Mouse (Mus musculus) layer of hippocampus, adult 8-10 months (tissue): ENCODE data around the gene Cadps2. TPM values are rescaled to one million over a fixed set of nuclear protein-coding genes. Genes with fewer than 3 reads are reported as not detected.

Experiments
- DNase-seq, 2 experiments: peaks; one replicate each; pipeline ENCODE4 v3.0.0; 2022; ENCODE audit warnings: low spot score in 2 of 2
- total RNA-seq, 4 experiments: library from RNA; stranded (reverse); gene quantifications; 2 replicates each; pipeline ENCODE4 v1.2.4; 2022

The Cadps2 gene
- total RNA-seq, 4 experiments from 2014 or later, result 68.5 to 82.2 (median 77.5) TPM

DNA sequence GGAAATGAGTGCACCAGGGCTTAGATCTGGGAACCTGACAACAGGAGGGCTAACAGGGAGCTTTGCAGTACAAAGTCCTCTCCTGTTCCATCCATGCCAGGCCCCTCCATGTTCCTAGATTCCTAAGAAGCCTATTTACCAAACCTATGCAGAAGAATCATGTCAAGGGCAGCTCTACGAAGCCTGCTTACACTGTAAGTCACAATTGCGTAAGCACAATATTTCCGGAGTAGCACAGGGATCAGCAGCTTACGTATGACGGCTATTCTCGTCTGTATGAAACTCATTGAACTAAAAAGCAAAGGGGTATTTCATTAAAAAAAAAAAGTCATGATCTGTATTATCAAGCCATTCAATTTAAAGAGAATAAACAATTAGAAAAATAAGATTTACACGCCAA, 462.9 kb downstream of the Cadps2 start:
- no peak for DNase-seq

DNA sequence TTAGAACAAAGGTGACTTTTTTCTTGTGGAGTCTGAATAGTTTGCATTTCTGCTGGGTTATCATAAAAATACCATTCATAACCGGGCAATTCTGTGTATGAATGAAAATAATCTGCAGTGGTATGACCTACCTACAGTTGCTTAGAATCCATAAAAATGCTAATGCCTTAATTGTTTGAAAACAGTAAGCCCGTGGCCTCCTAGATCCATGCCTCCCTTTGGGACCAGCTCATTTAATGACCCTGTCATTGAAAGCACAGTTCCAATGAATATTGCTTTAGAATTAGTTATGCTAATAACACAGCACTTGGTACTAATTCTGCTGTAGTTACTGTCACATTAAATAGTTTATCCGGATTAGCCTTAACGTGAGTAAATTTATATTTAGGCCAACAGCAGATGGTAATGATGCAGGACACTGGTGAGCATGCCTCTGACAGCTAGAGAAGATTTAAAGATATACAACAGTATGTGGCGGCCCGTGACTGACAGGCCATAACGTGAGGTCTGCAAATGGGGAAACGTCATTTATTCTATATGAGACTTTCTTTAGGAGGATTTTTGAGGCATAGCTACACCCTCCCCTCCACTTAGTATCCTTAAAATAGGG, 477.3 kb downstream of the Cadps2 start:
- DNase-seq, result no peak

DNA sequence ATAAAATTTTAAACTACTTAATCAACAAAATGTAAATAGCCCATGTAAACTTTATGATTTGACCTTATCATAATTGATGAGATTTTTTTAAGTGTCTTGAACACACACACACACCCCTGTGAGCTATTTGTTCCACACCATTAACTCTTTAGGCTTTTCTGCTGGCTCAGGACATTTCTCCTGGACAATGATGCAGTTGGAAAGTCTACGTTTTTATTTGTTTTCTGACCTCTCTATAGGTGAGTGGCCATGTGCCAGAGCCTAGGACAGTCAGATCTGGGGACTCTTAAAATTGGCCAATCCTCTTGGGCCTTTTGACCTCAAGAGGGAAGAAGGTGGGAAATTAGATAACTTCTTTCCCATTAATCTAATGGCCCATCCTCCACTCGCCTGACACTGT, 478.6 kb downstream of the Cadps2 start:
- DNase-seq, result no peak

DNA sequence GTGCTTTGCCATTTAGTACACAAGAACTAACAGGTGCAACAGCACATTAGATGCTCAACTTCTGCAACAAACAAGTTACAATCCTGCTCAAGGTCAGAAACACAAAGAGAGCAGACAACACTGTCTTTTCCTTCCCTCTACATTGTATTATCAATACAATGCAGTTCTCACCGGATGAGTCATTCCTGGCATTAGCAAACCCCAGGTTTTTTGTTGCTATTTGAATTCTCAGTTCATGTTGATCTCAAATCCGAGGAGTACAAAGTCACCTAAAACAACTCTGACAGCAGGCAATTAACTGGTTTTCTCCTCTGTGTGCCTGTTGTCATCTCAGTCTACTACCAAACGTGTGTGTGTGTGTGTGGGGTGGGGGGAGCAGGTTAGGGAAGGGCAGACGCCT, 483.1 kb downstream of the Cadps2 start:
- no peak for DNase-seq

DNA sequence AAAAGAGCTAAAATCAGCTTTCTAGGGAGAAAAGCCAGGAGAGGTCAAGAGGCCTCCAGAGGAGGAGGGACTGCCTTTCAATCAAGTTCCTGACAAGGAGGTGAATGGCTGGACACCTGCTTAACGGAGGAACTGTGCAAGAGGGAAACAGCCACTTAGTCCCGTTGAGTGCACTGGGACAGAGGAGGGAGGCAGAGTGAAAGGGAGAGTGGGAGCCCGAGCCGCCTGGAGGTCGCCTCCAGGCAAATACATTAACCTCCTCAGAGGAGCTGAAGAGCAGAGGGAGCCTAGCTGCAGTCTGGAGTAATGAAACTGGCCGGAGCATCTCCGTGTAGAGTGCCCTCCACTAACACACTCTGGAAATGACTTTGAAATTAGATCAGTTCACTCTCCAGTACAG, 485.7 kb downstream of the Cadps2 start:
- no peak for DNase-seq

DNA sequence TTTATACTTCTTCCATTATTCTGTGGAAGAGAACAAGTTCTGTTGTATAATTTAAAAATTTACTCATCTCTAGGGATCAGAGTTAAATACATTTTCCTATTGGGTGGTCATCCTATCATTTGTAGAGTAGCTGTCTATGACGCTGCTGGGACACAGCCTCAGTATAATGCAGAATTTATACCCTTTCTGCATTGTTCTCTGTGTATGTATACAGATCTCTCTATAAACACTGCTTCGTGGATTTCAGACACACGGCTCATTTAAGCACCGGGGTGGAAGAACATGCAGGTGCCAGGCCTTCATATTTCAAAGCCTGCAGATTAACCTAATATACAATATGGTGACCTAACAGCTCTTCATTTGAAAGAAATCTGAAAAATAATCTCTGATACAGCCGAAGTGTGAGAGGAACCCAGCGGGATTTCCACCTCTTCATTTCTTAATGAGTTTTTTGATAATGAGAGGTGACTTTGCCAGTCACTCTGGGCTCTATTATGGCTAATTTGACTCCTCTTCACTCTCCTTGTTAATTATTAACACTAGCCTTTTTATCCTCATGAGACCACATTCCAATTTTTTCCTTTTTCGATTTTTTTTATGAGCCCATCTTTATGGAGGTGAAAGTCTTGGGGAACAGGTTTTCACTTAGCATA, 501.7 kb downstream of the Cadps2 start:
- DNase-seq, result no peak

DNA sequence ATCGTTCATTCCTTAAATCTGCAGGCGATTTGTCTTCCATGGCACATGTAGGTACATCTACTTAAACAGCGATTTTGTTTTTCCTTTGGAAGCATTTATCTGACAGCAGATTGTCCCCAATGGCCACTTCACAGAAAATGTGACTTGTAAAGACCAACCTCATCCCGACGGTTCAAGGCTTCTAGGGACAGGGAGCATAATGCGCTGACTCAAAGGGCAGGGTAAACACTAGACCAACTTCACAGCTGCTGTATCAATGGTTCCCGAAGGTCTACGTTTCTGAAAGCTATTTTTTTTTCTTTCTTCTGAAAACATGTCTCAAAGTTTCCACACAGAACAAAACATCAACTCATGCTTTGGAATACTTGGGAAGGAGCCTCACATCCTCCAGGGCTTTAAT, 524.3 kb downstream of the Cadps2 start:
- DNase-seq, result no peak

DNA sequence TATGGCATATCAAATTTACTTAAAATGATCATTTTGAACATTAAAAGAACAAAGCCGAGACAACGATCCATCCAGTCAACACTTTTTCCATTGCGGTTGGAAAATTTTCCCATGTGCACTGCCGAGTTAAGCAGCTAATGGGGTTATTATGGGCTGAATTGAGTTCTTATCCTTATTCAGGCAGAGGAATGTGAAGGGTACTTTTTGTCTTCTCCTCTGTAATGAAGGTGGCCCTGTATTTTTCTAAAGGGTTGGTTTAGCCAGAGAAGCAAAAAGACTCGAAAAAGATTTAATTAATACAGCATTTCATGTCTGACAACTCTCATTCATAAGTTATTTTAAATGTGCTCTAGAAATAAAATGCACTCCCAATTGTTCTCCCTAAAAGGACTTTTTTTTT, 524.9 kb downstream of the Cadps2 start:
- no peak for DNase-seq

DNA sequence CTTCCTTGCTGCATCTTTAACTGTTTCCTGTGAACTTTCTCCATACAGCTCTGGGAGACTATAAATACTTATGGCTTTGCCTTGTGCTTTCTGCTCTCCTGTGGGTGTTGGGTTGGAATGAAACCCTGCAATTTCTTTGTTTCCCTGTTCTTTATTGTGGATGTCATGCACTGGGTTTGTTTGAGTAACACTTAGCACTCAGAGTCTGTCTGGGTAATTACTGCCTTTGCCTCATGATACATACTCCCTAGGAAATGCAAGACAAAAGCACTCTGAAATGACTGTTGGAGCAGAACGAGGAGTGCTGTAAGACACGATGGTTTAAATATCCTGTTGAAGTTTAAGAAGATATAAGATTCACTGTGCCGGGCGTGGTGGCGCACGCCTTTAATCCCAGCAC, 533.2 kb downstream of the Cadps2 start:
- no peak for DNase-seq

DNA sequence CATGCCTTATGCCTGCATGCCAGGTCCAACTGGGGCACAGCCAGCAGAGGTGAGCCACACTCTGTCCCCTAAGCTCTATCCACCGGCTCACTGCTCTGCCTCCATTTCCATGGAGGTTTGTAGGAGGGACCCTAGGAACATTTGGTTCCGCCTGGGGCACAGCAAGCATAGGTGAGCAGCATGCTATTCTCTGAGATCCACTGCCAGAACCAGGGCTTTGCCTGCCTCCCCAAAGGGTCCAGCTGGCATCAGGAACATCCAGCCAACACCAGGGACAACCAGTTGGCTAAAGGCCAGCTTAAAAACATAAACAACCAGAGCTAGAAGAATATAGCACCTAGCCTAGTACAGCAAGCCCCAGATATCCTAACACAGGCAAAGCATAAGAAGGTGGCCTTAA, 540.6 kb downstream of the Cadps2 start:
- DNase-seq, result no peak

DNA sequence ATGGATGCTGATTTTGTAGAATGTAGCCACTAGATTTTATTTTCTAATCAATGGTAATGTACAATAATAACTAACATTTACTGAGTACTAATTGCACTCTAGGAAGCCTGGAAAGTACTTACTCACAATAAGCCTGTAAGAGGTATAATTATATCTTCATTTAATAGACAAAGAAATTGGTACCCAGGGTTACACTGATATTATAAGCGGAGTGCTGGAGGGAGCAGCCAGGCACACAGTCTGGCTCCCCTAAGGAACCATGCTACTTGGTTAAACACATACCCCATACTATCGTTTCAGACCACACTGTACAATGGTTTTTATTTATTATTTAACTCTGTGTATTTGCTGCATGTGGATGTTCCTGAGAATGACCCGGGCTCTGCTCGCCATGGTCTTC, 544.5 kb downstream of the Cadps2 start:
- DNase-seq, result no peak

DNA sequence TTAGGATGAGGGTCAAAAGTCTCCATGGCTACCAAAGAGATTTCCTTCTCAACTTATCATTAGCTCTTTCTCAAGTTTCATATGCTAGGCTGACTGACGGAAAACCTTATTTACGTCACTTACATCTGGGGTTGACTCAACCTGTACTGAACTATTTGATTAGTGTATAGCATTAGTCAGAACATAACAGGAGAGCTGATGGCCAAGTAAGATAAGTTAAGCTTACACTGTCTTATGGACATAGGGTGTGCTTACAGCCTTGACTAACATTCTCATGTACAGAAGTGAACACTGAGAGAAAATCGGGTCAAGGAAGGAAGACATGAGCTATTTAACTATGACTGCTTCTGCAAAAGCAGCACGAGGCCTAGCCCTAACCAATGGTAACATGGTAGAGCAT, 550.5 kb downstream of the Cadps2 start:
- no peak for DNase-seq

DNA sequence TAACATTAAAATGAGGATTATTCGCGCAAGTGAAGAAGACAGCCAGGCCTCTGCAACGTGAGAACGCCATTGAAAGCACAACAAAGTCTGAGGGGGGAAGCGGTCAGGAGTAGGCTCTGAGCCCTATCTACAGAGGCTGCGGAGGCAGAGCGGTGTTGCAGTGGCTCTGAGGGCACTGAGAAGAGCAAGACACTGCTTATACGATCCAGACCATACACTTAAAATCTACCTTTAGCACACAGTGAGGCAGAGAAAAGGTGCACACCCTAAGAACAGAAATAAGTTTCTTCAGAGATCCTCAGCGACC, 557.8 kb downstream of the Cadps2 start:
- no peak for DNase-seq

DNA sequence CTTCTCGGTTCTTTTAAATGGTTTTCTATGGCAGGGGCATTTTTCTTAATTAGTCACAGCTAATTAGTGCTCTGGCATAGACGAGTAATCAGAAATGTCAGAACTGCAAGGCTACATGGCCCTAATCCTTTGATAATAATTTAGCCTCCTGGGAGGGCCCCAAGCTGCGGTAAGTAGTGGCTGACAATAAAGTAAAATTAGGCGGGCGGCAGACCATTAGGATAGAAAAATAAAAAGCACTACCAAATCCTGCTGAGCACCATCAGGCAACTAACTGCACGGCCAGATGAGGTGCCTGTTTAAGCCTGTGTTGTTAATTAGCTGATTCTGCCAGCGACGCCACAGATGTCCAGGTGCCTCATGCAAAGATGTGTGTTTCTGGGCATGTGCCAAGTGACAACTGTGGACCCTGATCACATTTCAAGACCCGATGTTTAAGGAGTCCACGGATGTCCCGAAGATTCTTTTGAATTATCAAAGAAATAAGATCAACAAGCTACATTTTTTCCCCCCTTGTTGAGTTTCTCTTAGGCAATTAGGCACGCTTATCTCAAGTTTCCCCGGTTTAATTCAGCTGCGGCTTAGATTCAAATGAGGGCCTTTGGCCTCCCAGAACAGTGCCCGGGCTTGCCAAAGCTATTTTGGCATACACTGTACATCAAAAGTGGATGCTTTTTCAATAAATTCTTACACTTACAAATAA, 558.3 kb downstream of the Cadps2 start:
- DNase-seq, result no peak

DNA sequence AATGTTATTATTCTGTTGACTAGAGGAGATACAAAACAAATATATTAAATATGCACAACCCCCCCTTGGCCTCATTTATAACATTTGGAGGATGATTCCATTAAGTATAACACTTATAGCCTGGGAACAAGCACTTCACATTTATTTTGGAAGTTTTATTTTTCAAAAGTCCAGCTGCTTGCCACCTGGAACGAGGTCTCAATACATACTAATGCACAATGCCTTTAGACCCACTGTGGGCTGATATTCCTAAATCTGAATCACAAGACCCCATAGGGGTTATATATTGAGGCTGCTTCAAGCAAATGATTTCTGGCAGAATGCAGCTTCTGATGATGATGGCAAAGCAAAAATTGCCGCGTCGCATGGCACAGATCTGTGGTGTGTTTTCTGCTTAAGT, 565.7 kb downstream of the Cadps2 start:
- no peak for DNase-seq

DNA sequence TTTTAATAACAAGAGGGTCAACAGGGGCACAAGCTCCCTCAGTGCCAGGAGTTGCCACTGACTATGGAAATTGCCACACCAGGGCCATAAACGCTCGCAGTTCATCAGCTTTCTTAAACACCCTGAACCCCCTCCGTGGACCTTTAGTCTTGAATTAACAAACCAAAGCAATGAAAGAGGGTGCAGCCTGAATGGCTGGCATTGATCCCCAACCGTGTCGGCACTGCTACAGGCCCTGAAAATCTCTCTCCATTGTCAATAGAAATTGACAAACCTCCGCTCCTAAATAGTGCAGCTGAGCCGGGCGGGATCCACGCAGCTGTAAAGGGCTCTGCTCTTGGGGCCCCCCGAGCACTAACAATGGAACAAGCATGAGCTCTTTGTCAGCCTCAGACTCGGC, 566.2 kb downstream of the Cadps2 start:
- no peak for DNase-seq

DNA sequence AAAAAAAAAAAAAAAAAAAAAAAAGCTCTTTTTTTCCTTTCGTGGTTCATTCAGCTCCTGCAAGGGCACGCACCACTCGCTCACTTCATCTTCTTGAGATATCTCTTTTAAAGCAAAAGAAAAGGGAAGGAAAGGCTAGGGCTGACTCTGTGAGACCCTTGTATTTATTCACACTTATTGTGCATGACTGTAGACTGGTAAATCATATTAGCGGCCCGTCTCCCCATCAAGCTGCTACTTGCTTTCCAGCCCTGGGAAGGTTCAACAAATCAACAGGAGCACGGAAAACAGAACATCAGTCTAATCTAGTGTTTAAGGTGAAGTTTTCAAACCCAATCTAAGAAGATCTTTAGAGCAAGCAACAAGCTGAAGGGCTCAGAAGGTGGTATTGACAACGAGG, 566.7 kb downstream of the Cadps2 start:
- DNase-seq, result no peak

DNA sequence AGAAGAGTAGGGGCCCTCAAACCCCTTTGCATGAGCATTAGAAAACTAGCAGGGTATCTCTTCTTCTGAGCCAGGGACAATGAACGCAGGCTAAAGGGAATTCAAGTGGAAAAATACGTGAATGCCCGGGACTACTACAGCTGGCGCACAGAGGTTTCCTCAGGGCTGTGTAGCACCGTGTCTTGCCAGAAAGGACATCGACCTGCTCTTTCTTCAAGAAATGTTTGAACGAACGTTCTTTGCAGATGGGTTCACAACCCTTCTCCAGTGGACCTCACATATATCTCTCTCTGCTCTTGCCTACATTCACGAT, 578.5 kb downstream of the Cadps2 start:
- DNase-seq, result no peak

DNA sequence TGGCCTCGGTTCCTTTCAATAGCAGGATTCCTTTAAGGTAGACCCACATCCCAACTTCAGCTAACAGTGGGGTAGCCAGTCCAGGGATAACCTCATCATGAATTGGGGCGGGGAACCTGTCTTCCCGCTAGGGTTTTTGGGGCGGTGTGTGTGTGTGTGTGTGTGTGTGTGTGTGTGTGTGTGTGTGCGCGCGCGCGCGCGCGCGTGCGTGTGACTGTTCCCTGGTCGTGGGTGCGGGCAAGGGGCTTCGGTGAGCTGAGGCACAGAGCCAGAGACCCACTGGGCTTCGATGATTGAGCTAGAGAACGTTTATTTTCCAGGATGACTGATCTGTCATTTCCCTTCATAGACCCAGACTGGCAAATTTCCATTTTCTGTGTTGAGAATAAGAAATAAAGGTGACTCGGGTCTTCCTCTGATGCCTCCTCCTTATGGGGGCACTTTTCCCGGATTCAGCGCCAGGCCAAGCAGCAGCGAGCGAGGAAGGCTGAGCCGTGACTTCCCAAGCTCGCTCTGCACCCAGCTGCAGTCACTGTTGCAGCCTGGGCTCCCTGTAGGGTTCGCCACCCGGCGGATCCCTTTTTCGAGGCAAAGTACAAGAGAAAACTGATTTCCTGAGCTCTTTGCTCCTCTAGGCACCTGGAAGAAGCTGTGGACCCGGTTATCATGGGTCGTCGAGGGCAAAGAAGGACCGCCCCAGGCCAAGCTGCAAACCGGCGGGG, 579.0 kb downstream of the Cadps2 start:
- DNase-seq, result no peak

DNA sequence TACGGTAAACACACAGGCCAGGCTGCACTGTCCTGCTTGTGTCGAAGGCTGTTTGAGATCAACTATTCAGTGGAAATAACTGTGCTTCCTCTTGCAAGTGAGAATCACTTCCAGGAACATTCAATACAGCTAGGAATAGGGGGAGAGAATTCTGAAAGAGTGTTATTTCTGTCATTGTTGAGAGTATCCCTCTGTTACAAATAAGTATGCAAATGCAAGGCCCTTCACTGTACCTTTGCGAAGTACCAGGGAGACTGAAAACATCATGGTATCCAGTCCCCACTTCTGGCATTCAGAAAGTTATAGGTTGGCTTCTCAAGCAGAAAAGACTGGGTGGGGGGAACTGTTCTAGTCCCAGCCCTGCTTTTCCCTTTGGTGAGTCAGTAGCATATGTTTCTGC, 581.2 kb downstream of the Cadps2 start:
- DNase-seq, result no peak

DNA sequence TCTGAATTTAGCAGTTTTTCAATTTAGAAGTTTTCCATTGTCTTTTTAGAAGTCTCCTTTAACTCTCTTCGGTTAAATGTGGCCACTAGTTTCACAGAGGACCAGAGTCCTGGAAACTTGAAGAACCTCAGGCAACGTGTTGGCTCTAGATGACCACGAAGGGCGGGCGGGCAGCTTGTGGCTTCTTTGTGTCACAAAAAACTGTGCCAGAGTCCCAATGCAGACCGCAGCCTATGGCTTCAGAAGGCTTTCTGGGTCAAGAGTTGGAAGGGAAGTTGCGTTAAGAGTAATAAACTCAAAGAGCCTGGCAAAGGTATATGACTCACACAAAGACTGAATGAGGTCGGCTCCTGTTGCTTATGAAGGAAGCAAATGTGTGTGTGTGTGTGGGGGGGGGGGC, 584.1 kb downstream of the Cadps2 start:
- no peak for DNase-seq

DNA sequence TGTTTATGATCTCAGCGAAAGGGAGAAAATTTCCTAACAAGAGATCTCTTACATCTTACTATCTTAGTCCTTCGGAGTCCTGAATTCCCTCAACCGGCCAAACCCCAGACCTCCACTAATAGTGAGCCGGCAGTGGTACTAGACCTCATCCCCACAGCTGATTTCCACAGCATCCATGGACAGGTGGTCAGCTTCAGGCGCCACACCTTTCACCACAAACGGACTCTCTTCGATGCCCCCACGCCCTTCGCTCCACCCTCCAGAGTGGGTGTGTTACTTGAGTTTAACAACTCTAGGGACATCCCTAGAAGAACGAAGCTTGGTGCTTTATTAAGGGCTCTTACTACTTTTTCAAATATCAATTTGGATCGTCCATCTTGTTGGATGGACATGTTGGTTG, 584.6 kb downstream of the Cadps2 start:
- DNase-seq, result no peak
